Mouse (Mus musculus) limb, embryonic 11.5 days (tissue): Measurements from ENCODE around the gene Kalrn. TPM values are rescaled to one million over a fixed set of nuclear protein-coding genes. Genes with fewer than 3 reads are reported as not detected.
"Not testable (repeated sequence)": the region's sequence is repeated elsewhere in the genome, so short reads cannot be mapped to it uniquely, and the experiment has no call there.

Experiments
- ATAC-seq: fragments of 200-750 bp; cut with Nextera tagmentation; 2 replicates; pipeline ENCODE4 v1.8.0; 2017; ENCODE audit warnings: low read depth; ENCODE audit not compliant: insufficient number of reproducible peaks, low FRiP score, low TSS enrichment
- DNase-seq: peaks from one replicate; pipeline ENCODE4 v3.0.0-alpha.2; 2015; ENCODE audit warnings: low spot score
- H3K27ac ChIP-seq: fragments of 300-500 bp; sonication (generic); replicated peaks from 2 replicates; pipeline ENCODE4 v1.5.1; 2014; ENCODE audit warnings: low read depth, mild to moderate bottlenecking, low read length
- H3K27me3 ChIP-seq: fragments of 300-500 bp; sonication (generic); 2 replicates; pipeline ENCODE4 v1.6.1; 2014; ENCODE audit warnings: mild to moderate bottlenecking, low read length, mixed read lengths; ENCODE audit not compliant: control insufficient read depth, insufficient read depth
- H3K36me3 ChIP-seq: fragments of 300-500 bp; sonication (generic); 2 replicates; pipeline ENCODE4 v1.6.1; 2014; ENCODE audit warnings: mild to moderate bottlenecking, low read length, moderate library complexity, mixed read lengths; ENCODE audit not compliant: control insufficient read depth, insufficient read depth
- H3K4me1 ChIP-seq: fragments of 300-500 bp; sonication (generic); 2 replicates; pipeline ENCODE4 v1.6.1; 2014; ENCODE audit warnings: low read length, mixed read lengths; ENCODE audit not compliant: control insufficient read depth, insufficient read depth
- H3K4me2 ChIP-seq: fragments of 300-500 bp; sonication (generic); 2 replicates; pipeline ENCODE4 v1.6.1; 2014; ENCODE audit warnings: low read depth, mild to moderate bottlenecking, moderate library complexity; ENCODE audit not compliant: severe bottlenecking
- H3K4me3 ChIP-seq: fragments of 300-500 bp; sonication (generic); 2 replicates; pipeline ENCODE4 v1.5.1; 2014; ENCODE audit warnings: low read depth, low read length
- H3K9ac ChIP-seq: fragments of 300-500 bp; sonication (generic); 2 replicates; pipeline ENCODE4 v1.6.1; 2014; ENCODE audit warnings: mild to moderate bottlenecking, low read length
- H3K9me3 ChIP-seq: fragments of 300-500 bp; sonication (generic); 2 replicates; pipeline ENCODE4 v1.6.1; 2016; ENCODE audit warnings: low read length; ENCODE audit not compliant: control insufficient read depth
- WGBS: fragments of 180-500 bp; shearing (Covaris S2); extraction: QIAGEN DNeasy Blood & Tissue Kit; methylation state at CpG from one replicate; pipeline ENCODE4 v1.1.7; 2014; 5-methylcytosine and 5-hydroxymethylcytosine counted together
- polyA plus RNA-seq: library from polyadenylated mRNA; unstranded; fragments of >200 nt; fragmentation: Nextera tagmentation; extraction: Ambion mirVana; gene quantifications from 2 replicates; pipeline ENCODE4 v1.2.1, GENCODE M21; 2014

The Kalrn gene
- polyA plus RNA-seq, 1 experiment from 2014 or later, result 11.5 TPM

DNA sequence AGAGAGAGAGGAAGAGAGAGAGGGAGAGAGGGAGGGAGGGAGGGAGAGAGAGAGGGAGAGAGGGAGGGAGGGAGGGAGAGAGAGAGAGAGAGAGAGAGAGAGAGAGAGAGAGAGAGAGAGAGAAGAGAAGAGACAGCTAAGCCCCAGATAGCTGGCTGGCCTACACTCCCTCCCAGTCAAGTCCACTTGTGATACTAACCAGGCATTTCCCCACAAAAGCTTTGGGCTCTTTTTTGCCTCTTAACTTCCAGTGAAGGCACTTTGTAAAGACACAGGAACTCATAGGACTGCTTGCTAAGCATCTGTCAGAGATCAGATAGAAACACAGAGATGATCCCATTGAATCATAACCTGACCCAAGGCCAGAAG, 492.0 kb downstream of the Kalrn start:
- ATAC-seq, H3K4me1 ChIP-seq, H3K27ac ChIP-seq, H3K4me3 ChIP-seq, H3K36me3 ChIP-seq, H3K4me2 ChIP-seq, H3K9me3 ChIP-seq, H3K9ac ChIP-seq, H3K27me3 ChIP-seq, DNase-seq: not testable (repeated sequence)

DNA sequence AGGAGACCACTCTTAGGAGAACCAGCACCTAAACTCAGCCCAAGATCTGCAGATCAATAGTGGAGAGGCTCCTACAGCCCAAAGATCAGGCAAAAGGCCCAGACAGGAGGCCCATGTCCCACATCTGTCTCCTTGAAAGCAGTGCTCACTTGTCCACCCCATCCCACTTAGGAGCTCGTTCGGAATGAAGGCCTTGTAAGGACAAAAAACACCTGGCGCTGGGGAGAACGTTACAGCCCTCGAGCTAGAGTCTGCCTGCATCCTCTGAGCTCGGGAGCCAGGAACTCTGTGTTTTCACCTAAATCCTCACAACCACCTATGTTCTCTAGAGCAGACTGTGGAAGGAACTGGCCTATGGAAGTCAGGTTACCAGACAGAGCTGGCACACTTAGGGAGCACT, 492.5 kb downstream of the Kalrn start:
- no peaks in the 10 kb centered on the region for H3K36me3 ChIP-seq
- no peak overlapping the region for H3K9ac ChIP-seq
- H3K27me3 ChIP-seq, result no peaks in the 10 kb centered on the region
- WGBS, result 45% methylated on average over 6 of the region's 6 CpGs
- H3K4me1 ChIP-seq, result peaks cover 3% of the 10 kb centered on the region; the same call in 1 of the 2 replicates
- H3K4me3 ChIP-seq, result no peak overlapping the region
- no peak overlapping the region for H3K27ac ChIP-seq
- DNase-seq (no peak), ATAC-seq (no peak)
- no peak overlapping the region for H3K4me2 ChIP-seq
- no peaks in the 10 kb centered on the region for H3K9me3 ChIP-seq

DNA sequence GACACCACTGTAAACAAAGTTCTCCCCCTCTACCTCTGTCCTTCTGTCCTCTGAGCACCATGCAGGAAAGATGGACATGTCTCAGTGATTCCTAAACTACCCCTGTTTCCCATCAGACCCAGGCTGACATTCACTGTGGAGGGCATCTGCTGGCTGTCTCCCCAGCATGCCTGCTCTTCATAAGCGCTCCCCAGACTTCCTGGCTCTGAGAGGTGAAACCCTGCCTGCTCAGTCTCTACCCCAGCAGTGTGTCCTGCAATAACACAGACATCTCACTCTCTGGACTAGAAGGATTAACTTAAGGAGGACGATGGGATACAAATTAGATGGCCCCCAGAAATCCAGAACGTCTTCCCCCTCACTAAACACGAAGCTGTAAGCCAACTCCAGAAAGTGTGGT, 493.8 kb downstream of the Kalrn start:
- ATAC-seq, result no peak
- 51% methylated on average over 4 of the region's 4 CpGs for WGBS
- H3K4me1 ChIP-seq, result peaks cover 3% of the 10 kb centered on the region; the same call in 1 of the 2 replicates

DNA sequence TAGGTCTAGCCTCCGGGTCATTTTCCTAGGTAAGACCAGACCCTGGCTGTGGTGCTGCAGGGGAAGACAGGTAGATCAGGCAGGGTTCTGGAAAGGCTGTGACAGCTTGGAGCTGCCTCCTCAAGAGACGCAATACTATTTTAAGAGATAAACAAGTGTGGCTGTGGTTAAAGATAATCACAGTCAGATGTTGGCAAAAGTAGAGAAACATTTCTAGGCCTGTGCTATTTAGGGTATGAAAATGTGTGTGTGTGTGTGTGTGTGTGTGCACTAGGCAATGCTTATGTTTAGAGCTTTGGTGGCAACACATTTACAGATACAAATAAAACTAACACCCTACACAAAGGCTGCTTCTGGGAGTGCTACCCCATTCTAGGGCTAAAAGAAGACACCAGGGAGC, 494.6 kb downstream of the Kalrn start:
- peaks cover 3% of the 10 kb centered on the region; the same call in 1 of the 2 replicates for H3K4me1 ChIP-seq
- H3K9ac ChIP-seq, result no peak overlapping the region
- WGBS, result 60% methylated on average over 2 of the region's 2 CpGs
- H3K27me3 ChIP-seq, result no peaks in the 10 kb centered on the region
- H3K27ac ChIP-seq, result no peak overlapping the region
- H3K36me3 ChIP-seq, result no peaks in the 10 kb centered on the region
- H3K9me3 ChIP-seq, result no peaks in the 10 kb centered on the region
- no peak overlapping the region for H3K4me2 ChIP-seq
- ATAC-seq (no peak), DNase-seq (no peak)
- no peak overlapping the region for H3K4me3 ChIP-seq

More for the DNA sequence above, 493.8 kb downstream of the Kalrn start:
- Histone ChIP-seq H3K36me3 (no peaks in the 10 kb centered on the region), H3K4me2 (no peak overlapping the region), H3K27ac (no peak overlapping the region), H3K9me3 (no peaks in the 10 kb centered on the region), H3K4me3 (no peak overlapping the region), H3K9ac (no peak overlapping the region), H3K27me3 (no peaks in the 10 kb centered on the region)
- no peak for DNase-seq

DNA sequence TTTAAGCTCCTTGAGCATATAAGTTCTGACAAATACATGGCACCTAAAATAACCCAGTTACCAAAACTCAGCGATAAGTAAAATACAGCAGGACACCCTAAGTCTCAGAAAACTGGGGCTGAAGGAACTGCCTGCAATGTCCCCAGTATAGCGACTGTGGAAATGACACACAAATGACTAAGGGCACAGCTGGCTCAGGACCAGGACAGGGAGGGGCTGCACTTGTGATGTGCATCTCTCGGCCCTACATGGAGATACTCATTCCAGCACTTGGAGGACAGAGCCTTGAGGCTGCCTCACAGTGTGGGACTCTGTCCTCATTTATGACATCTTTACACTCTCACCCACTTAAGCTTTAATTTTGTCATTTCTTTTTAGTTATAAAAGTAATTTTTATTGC, 497.2 kb downstream of the Kalrn start:
- Histone ChIP-seq H3K27me3 (no peaks in the 10 kb centered on the region), H3K9me3 (no peaks in the 10 kb centered on the region), H3K36me3 (no peaks in the 10 kb centered on the region), H3K4me2 (no peak overlapping the region), H3K4me3 (no peak overlapping the region), H3K27ac (no peak overlapping the region), H3K9ac (no peak overlapping the region), H3K4me1 (0 out of 2 replicates have a peak, but pooled peaks cover 3% of the 10 kb centered on the region)
- 84% methylated on average over 3 of the region's 3 CpGs for WGBS
- DNase-seq, result no peak
- ATAC-seq, result no peak

DNA sequence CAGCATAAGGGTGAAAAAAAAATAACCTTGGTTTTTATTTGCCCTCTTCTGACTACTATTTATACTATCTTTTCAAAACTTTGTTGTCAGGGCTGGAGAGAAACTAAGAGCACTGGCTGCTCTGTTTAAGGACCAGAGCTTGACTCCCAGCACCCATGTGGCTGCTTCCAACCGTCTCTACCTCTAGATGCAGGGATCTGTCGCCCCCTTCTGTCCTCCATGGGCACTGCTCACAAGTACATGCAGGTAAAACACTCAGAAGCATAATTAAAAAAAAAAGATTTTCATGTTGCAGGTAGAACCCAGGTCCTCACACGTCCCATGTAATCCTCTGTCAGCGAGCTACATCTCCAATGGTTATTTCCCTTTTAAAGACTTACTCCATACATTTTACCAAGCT, 499.4 kb downstream of the Kalrn start:
- Histone ChIP-seq H3K4me2 (no peak overlapping the region), H3K9ac (no peak overlapping the region), H3K9me3 (no peaks in the 10 kb centered on the region), H3K27ac (no peak overlapping the region), H3K27me3 (no peaks in the 10 kb centered on the region), H3K36me3 (no peaks in the 10 kb centered on the region), H3K4me1 (0 out of 2 replicates have a peak, but pooled peaks cover 3% of the 10 kb centered on the region), H3K4me3 (no peak overlapping the region)
- 89% methylated on average over 4 of the region's 4 CpGs for WGBS
- ATAC-seq (no peak), DNase-seq (no peak)

DNA sequence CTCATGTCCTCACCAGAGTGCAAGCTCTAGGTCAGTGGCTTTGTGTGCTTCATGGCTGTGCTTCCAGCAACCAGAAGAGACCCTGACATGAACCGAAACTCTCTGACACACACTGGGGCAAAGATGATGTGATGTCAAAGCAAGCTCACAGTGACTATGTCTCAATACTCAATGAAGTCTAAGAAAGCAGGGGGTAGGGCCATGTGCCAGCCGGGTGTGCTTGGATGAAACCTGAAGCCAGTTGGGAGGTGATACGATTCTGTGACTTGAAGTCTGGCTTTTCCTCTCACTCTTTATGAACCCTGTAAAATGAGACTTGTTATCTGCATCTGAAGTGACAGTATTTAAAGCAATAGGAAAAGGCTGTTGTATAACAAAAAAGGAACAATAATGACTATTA, 501.2 kb downstream of the Kalrn start:
- no peak overlapping the region for H3K4me2 ChIP-seq
- WGBS, result 65% methylated on average over 3 of the region's 3 CpGs
- no peak overlapping the region for H3K27ac ChIP-seq
- no peak overlapping the region for H3K4me3 ChIP-seq
- DNase-seq (no peak), ATAC-seq (no peak)
- no peaks in the 10 kb centered on the region for H3K9me3 ChIP-seq
- no peak overlapping the region for H3K9ac ChIP-seq
- H3K36me3 ChIP-seq, result no peaks in the 10 kb centered on the region
- H3K4me1 ChIP-seq, result 0 out of 2 replicates have a peak, but pooled peaks cover 6% of the 10 kb centered on the region
- H3K27me3 ChIP-seq, result no peaks in the 10 kb centered on the region

DNA sequence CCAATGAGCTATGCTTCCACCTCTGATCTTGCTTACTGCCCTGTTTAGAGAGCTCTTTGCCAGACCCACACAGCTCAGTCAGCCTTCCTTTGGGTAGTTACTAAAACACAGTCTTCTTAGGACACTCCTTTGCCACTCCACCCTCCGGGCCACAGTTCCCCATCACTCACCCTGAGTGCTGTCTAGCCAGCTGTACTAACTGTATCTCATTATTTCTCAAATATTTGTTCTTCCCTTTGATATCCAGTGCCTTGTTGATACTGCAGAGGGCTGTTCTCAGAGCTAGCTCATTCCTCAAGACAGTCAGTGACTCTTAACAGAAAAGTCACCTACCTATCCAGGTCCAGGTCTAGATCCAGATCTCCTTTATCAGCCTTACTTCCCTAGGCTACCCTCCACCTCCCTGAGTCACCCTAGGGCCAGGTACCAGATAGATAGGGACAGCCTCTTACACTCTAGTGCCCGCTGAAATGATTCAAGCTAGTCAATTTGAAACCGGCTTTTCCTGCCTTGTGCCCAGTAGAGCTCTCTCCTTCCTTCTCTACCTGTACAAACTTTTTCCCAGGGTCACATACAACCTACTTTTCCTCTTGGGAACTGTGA, 502.0 kb downstream of the Kalrn start:
- H3K4me2 ChIP-seq, result no peak overlapping the region
- DNase-seq (no peak), ATAC-seq (no peak)
- H3K9me3 ChIP-seq, result no peaks in the 10 kb centered on the region
- no peaks in the 10 kb centered on the region for H3K27me3 ChIP-seq
- 85% methylated on average over 3 of the region's 3 CpGs for WGBS
- H3K4me1 ChIP-seq, result 0 out of 2 replicates have a peak, but pooled peaks cover 6% of the 10 kb centered on the region
- H3K4me3 ChIP-seq, result no peak overlapping the region
- H3K9ac ChIP-seq, result no peak overlapping the region
- no peak overlapping the region for H3K27ac ChIP-seq
- no peaks in the 10 kb centered on the region for H3K36me3 ChIP-seq

DNA sequence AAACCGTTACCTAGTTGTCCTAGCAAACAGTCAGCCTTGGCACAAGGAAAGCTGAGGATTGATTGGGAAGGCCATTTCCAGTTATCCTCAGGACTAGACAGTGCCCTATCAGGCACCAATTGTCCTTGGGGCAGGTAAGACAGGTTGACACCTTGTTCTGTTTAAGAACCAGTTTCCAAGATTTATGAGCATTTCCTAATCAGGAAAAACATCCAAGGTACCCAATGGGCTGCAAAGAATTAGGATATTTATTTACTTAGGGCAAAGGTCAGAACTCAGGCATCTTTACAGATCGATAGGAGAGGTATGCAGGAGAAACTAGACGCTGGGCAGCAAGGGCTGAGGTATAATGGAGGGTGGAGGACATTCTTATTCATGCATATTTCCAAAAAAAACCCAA, 503.9 kb downstream of the Kalrn start:
- ATAC-seq (no peak), DNase-seq (no peak)
- no peaks in the 10 kb centered on the region for H3K36me3 ChIP-seq
- no peak overlapping the region for H3K4me3 ChIP-seq
- no peak overlapping the region for H3K27ac ChIP-seq
- 0 out of 2 replicates have a peak, but pooled peaks cover 6% of the 10 kb centered on the region for H3K4me1 ChIP-seq
- H3K4me2 ChIP-seq, result no peak overlapping the region
- WGBS, result 35% methylated on average over 3 of the region's 3 CpGs
- H3K9ac ChIP-seq, result no peak overlapping the region
- H3K27me3 ChIP-seq, result no peaks in the 10 kb centered on the region
- H3K9me3 ChIP-seq, result no peaks in the 10 kb centered on the region
